ENCODE assay signal across 12 mouse cellular contexts in genomic region chr2:132049491-132049890, GRCm38 (mm10).
"Had no signal": no experiment of that assay in that cellular context is flagged by ENCODE, and none has a peak within 500 bp of the region (broad histone marks: within the 10 kb centered on the region; RNA-seq: fewer than 3 reads in every experiment).

No protein-coding gene starts in this region.

- H3K4me1 ChIP-seq: limb, embryonic 15.5 days; neural tube, embryonic 13.5 days had no signal

- H3K27ac ChIP-seq: limb, embryonic 15.5 days; liver, embryonic 14.5 days; midbrain, embryonic 12.5 days; neural tube, embryonic 13.5 days had no signal

- H3K27me3 ChIP-seq: limb, embryonic 15.5 days; midbrain, embryonic 12.5 days; neural tube, embryonic 13.5 days had no signal

- H3K9me3 ChIP-seq: limb, embryonic 15.5 days; midbrain, embryonic 12.5 days; neural tube, embryonic 13.5 days had no signal

- H3K4me2 ChIP-seq: limb, embryonic 15.5 days; midbrain, embryonic 12.5 days; neural tube, embryonic 13.5 days had no signal

- ATAC-seq: hindbrain, embryonic 16.5 days; inflammation-experienced regulatory T-cells, adult 6 months; midbrain, embryonic 16.5 days had no signal

- H3K9ac ChIP-seq: limb, embryonic 15.5 days; liver, embryonic 14.5 days; midbrain, embryonic 12.5 days; neural tube, embryonic 13.5 days had no signal

- H3K4me3 ChIP-seq: limb, embryonic 15.5 days; midbrain, embryonic 12.5 days; neural tube, embryonic 13.5 days had no signal

- DNase-seq: layer of hippocampus, adult 9-11 months; layer of hippocampus, postnatal 36 days; lung, adult 18-20 months; retina, postnatal 1 day; right cerebral cortex, postnatal 14 days had no signal
